Mouse (Mus musculus) G1E (cell line): Measurements from ENCODE around the gene Bcl2l14.

ENCODE experiments used
- CTCF ChIP-seq: IDR thresholded peaks from 2 replicates; pipeline ENCODE4 v1.5.1; 2012; ENCODE audit warnings: low read depth, low read length, inconsistent platforms, mixed read lengths
- GATA1 ChIP-seq: IDR thresholded peaks from 2 replicates; pipeline ENCODE4 v1.6.1; 2012; ENCODE audit warnings: borderline replicate concordance, low read length, inconsistent platforms, mixed read lengths

DNA sequence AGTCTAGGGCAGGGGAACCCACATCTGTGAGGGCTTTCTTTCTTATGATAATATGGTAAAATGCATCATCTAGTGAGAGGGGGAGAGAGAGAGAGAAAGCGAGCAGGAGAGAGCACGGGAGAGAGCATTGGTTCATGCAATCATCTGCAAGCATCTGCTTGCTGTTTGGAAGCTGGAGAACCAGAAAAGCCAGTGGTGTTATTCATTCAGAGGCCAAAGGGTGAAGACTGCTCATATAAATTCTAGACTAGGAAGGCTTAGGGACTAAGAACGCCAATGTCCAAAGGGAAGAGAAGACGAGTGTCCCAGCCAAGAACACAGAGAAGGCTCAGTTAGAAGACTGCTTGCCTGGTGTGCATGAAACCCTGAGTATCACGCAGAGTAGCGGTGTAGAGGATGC is 43.2 kb upstream of the Bcl2l14 start:
- no peak for TF ChIP-seq CTCF
- no peak for TF ChIP-seq GATA1
